Mouse (Mus musculus) WW6 (cell line): Measurements from ENCODE around the gene Sdccag8.
"Not testable (repeated sequence)": the region's sequence is repeated elsewhere in the genome, so short reads cannot be mapped to it uniquely, and the experiment has no call there.

Experiments
- DNase-seq: peaks from one replicate; pipeline ENCODE4 v3.0.0-alpha.2; 2013; ENCODE audit warnings: low read depth, low spot score

The Sdccag8 gene

DNA sequence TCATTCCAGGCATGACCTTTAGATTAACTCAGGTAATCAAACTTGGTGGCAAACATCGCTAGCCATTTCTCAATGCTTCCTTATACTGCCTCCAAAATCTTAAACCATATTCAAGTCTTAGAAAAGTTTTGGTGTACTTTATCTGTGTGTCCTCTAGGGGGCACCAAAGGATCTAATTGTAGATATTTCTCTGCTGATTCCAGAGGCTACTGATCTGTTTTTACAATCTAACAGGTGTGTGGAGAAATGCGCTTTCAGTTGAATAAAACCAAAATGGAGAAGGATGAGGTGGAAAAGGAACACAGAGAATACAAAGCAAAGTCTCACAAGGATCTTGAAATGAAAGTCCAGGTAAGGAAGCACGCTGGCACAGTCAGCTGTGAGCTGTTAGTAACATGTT, 63.3 kb downstream of the Sdccag8 start:
- DNase-seq: no peak

DNA sequence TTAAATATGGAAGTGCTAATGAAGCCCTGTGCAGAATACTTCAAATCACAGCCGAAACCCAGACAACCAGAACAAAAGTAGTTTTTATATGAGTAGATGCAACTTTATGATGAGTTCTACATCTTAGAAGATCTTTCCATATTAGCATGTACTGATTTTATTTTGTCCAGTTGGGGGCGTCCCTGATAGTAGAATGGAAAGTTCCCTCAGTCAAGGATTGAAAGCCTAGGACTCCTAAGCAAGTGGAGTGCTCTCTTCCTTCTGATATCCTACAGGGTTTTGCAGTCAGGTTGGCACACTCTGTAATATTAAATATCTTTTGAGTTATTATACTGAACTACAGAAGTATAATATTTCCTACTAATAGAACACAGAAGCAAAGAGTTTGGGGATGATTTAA, 64.5 kb downstream of the Sdccag8 start:
- DNase-seq: no peak

DNA sequence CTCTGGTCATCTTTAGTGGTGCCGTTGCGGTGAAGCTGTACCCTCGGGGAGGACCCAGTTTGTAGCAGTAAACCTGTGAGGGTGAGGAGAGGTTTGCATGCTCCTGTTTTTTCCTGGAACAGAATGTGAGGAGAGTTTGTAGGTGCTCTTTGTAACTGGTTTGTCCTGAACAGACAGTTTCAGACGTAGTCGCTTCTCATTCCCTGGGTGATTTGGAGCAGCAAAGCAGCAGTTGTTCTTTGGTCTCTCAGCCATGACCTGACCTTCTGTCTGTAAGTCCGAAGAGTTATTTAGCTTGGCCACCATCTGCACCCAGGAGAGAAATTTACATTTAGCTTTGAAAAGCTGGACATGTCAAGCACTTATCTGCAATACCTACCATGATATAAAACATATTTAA, 65.2 kb downstream of the Sdccag8 start:
- no peak for DNase-seq

DNA sequence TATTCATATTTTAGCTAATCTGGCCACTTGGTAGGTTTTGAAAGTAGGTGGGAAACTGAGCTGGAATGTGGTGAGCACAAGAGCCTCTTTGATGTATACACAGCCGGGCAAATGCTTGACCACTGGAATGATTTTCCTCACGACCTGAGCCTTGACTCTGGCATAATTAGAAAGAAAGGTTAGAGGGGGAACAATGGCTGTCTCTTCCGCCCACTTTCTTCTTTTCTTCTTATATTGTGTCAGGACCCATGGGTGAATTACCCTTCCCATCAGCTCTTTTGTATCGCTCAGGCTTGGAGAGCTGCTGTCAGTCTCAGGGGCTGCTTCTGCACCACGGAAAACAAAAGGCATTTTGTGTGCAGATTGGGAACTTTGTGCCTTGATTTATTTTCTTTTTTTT, 65.6 kb downstream of the Sdccag8 start:
- no peak for DNase-seq

DNA sequence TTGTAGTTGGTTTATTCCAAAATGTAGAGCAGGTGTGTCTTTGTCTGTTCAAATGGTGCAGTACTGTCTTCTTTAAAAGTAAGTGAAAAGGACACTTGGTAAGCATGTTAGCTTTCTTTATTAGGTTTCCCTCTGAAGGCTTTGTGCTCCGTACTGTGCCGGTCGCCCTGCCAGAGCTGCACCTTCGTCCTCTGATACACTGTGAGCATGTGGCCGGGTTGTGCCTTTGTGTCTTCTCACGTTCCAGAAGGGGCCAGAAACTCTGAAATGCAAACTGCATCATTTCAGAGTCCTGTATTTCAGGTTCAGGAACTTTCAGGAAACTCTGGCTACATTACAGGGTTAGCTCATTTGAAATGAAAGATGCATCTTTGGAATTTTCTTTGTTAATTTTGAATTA, 66.5 kb downstream of the Sdccag8 start:
- DNase-seq: no peak

DNA sequence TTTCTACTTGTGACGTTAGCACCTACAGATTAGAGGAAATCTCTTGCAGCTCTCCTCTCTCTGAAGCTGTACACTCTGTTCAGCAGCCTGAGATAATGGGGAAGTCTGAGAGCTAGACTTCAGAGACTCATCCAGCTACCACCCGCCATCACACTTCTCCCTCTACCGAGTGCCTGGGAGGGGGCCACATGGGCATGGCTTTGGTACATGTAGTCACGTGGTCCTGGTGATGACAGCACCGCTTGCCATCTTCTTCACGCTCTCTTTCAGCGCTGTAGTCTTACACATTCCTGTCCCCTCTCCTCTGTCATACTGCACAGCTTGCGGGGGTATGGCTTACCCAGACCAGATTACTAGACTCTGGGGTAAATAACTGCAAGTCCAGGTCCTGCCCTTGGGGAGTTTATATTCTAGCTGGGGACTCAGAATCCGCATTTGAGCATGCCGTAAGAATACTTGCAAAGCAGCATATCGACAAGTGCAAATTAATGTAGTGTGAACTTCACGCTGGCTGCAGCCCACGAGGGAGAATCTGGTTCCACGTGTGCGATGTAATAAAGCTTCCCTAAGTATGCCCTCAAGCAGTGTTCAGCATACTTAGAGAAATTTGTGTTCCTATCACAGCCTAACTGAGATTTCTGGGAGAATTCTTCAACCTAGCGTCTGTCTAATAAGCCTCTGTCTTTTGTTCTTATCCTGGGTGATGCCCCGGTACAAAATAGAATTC, 70.9 kb downstream of the Sdccag8 start:
- no peak for DNase-seq

DNA sequence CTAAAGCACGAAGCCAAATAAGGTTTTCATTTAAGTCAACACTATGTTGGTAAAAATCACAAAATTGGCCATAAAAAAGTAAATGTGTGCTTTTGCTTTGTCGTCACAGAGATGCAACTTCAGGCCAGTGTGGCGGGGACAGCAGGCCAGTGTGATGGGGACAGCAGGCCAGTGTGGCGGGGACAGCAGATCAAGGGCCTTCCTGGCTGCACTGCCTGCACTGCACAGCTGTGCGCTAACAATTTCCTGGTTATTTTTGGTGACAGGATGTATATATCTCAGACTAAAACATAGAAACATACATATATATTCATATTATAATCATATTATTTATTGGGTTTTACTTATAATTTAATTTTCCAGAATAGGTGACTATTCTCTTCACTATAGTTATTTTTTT, 71.5 kb downstream of the Sdccag8 start:
- no peak for DNase-seq

DNA sequence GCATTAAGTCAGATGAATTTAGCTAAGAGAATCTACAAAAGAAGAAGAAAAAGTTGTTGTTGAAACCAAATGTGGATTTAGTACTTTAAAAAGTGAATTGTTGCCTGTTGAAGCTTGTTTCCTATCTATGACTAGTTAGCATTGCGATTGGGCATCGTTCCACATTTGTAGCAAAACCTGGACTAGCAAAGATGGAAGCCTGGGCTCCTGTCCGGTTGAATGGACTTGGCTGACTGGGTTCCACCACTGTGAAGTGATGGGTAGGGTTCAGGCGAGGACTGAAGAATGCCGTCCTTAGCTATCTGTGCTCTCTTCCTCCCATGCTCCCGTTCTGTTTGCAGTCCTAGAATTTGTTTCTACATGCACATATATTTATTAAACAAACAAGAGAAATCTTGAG, 89.3 kb downstream of the Sdccag8 start:
- no peak for DNase-seq

DNA sequence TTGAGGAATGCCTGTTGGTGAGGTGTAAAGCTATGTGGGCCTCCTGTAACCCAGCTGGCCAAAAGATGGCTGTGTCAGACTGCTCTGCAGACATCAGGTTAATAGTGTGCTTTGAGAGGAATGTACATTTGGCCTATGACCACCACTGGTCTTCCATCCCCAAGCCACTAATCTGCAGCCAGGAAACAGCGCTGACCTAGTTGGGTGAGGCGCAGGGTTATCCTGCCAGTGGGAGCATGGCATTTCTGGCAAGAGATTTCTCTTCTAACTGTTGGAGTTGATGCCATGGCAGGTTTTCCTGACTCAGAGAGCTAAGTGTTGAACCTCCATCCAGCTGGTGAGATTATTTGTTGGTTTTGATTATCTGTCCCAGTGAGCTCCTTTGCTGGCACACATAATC, 101.5 kb downstream of the Sdccag8 start:
- DNase-seq: no peak

DNA sequence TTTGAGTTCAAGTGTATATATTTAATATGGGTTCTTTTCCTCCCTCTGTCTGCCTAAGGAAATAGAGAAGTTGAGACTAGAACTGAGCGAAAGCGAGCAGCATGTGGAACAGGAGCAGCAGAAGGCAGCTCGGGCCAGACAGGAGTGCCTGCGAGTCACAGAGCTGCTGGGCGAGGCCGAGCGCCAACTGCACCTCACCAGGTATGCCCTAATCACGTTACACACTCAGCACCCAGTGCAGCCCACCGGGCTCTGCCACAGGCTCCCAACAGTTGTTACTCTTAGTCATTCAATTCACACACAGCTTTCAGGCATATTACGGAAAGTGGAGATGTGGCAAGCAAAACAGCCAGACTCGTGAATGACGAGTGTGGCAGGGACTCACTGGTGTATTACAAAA, 105.0 kb downstream of the Sdccag8 start:
- no peak for DNase-seq

DNA sequence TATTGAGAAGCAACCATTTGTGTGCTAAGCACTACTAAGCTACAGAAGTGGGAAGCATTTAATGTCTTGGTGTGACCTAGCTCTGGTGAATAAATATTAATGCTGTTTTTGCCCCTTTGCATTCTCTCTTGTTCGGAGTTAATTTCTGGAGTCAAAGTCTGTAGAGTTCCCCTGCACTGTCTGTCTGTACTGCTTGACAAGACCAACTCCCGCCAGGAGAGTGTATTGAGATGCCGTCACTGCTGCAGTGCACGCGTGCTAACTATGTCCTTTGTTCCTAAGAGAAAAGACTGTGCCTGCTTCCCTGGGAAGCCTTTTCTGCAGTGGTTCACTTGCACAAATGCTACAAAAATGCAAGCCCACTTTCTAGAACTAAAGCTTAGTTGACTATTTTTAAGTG, 108.4 kb downstream of the Sdccag8 start:
- no peak for DNase-seq

DNA sequence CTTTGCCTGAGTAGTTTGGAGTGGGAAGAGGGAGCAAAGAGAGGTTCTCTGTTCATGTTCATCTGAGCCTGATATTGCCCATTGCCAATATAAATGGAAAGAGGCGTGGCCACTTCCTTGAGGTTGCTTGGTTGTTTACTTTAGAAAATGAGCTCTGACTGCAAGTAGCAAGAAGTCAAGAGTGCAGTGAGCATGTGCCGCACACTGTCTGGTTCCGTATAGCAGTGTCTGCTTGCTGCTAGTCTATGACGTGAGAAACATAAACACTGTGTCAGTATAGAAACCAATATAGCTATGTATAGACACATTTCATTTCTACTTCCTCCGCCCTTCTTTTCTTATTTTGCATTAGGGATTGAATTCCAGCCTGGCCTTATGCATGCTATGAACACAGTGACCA, 111.5 kb downstream of the Sdccag8 start:
- DNase-seq: no peak

DNA sequence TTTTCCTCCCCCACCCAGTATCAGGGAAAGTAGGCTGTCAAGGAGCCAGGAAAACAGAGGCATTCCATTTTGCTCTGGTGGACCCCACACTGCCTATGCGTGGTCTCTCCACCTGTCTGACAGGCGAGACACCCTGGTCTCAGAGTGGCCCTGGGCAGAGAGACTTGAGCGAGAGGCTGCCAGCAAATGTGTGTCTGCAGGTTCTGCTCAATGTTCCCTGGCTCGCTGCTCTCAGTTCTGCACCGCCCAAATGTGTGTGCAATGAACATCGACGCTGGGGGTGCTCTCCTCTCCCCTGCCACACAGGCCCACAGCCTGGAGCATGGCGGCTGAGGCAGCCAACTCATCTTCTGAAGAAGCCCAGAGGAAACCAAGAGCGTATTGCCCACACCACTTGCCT, 112.9 kb downstream of the Sdccag8 start:
- DNase-seq: no peak

DNA sequence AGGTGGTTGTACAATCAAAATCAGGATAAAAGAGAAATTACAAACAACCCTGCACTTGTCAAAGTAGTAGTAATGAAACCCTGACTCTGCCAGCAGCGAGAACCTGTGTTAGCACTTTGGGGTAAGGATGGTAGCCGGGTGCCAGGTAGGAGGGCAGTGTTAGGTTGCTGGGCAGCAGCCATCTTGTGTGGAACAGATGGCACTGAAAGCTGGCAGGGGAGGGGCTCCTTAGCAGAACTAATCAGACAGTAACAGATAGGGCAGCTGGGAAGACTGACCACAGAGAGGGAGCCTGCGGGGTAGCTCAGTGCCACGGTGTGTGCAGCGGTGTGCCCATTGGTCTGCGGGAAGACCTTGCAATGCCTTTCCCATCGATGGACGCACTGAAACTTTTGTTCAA, 115.2 kb downstream of the Sdccag8 start:
- DNase-seq: no peak

DNA sequence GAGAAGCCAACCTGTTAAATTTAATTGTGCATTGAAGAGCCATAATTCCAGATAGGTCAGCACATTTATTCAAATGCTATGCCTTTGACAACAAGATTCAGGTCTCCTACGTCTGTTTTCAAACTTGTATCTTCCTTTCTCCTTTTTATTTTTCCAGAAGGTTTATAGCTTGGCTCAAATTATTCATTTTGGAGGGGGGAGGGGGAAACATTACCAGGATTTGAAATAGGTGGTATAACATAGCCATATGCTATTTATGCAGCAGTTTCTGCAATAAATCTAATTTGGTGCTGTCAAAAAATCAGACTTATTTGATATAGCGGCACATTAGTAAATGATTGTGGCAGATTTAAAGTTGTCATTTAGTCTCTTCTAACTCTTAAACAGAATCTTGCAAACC, 116.1 kb downstream of the Sdccag8 start:
- DNase-seq: no peak

DNA sequence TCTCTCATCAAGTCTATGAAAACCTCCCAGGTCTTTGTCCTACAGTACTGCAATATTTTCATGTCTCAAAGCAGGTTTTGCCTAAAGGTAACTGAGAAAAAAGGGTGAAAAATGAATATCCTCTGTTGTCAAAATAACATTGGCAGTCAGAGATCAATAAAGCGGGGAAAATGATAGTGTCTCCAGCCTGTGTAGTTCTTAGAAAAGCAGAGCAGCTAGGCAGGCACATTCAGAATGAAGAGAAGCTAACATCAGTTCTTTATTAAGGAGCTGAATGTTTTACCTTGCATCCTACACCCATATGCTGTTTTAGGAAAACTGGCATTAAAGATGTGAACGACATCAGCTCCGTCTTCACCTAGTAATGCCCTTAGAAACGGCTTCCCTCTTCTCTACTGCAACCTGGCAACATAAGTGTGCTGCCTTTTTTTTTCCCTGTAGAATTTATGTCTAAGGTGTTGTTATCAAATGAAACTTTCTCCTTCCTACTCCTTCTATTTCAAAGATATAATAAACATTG, 116.6 kb downstream of the Sdccag8 start:
- DNase-seq: no peak

DNA sequence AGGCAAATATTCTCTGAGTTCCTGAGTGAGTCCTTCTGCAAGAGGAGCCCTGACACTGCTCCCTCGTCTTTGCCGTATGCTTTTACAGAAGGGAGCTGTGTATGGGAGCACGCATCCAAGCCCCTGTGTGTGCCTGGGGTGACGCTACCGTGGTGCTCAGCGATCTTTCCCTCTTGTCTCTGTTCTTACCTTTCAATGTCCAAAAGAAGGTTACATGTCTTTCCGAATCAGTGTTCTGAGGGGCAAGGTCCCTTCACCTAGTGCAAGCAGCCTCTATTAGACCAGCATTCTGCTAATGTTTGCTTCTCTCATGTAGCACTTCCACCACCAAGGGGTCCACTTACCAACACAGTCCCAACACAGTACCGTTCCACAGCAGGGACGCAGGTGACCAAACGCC, 117.1 kb downstream of the Sdccag8 start:
- no peak for DNase-seq

DNA sequence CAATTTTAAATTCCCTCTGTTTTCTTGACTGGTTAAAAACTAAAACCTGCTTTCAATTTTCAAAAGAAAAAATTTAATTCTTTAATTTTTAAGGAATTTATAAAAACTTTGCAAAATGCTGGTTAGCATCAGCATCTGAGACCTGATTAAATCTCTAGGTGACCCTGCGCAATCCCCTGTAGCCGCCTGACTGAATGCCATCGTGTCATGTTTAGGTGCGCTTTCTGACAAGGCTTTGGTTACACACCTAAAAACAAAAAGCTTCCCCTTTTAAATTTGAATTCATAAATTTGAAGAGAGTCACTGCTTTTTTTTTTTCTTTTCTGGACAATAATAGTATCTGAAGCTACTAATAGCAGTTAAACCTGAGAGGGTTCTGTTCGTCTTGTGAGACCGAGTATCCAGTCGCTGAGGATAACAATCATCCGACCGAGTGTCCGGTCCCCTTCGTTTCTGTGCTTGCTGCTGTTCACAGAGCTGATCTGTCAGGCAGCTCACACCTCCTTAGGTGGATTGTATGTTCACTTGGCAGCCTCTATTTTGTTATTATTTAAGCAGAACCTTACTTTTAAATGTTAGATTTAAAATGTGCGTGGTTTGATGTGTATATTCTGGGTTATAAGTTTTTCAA, 118.0 kb downstream of the Sdccag8 start:
- no peak for DNase-seq

DNA sequence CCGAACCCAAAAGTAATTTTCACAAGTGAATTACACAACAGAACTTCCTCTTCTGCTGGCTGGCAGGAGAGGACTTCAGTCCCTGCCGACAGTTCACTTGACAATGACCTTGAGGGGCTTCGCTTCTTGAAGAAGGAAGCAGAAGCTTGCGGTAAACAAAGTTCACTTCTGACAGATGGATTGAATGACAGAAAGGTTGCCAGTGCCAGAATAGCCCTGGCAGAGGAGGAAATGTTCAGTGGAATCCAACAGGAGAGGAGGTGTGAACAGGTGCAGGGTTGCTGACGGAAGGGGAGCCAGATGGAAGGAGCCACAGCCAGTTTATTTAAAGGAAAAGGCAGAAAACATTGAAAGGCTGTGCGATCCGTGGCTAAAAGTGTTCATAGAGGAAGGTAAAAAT, 118.9 kb downstream of the Sdccag8 start:
- DNase-seq: no peak

DNA sequence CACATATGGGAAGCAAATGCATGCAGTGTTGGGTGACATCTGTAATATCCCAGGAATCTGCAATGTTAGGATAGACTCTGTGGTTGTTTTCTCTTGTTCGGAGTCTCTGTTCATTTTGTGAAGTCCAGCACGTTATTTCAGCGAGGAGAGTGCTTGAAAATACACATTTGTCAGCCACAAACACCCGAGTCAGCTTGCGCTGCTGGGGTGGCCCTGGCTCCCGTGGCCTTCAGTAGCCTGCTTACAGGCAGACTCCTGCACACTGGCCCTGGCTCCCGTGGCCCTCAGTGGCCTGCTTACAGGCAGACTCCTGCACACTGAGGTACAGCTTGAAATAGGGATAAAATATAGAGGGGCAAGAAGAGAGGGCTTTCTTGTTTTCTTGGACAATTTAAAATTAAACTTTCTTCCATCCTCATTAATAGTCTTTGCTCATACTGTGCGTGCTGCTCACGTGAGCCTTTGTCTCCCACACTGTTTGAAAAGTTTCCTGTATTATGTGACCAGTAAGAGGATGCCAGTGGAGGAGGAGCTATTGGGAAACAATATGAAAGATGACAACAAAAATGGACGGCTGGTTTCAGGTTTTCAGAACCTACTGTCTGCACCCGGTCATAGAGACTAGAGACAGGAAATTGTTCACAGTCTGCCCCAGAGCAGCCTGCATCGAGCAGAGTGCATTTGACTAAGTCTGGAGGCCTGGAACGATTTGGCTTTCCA, 119.7 kb downstream of the Sdccag8 start:
- DNase-seq: no peak

DNA sequence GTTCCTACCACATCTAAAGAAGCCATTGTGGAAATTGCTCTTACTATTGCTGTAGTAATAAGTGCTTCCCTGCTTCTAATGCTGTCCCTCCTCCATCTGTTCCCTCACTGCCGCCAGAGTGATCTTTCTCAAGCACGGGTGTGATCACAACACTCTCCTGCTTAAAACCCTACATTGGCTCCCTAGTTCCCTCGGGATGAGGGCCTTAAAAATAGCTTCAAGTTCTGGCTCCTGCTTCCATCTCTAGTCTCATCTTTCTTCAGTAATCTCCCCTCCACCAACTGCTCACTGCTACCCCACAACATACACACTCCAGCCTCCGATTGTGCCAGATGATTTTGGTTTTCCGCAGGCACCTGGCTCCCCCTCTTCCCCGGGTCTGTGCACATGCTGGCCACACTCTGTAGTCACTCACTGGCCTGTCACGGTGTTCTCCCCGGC, 125.5 kb downstream of the Sdccag8 start:
- no peak for DNase-seq

DNA sequence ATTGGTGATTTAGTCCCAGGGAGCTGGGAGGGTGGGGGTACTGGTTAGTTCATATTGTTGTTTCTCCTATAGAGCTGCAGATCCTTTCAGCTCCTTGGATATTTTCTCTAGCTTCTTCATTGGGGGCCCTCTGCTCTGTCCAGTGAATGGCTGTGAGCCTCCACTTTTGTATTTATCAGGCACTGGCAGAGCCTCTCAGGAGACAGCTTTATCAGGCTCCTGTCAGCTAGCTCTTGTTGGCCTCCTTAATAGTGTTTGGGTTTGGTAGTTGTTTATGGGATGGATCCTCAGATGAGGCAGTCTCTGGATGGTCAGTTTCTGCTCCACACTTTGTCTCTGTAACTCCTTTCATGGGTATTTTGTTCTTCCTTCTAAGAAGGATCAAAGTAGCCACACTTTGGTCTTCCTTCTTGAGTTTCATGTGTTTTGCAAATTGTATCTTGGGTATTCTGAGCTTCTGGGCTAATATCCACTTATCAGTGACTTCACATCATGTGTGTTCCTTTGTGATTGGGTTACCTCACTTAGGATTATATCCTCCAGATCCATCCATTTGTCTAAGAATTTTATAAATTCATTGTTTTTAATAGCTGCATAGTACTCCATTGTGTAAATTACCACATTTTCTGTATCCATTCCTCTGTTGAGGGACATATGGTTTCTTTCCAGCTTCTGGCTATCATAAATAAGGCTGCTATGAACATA, 127.0 kb downstream of the Sdccag8 start:
- DNase-seq: not testable (repeated sequence)
